Mouse (Mus musculus) embryonic facial prominence, embryonic 13.5 days (tissue): ENCODE measurements around the gene Pld2. TPM values are rescaled to one million over a fixed set of nuclear protein-coding genes. Genes with fewer than 3 reads are reported as not detected.
"Not testable (repeated sequence)": the region's sequence is repeated elsewhere in the genome, so short reads cannot be mapped to it uniquely, and the experiment has no call there.

ENCODE experiments used
- ATAC-seq: fragments of 200-750 bp; cut with Nextera tagmentation; 2 replicates; pipeline ENCODE4 v1.8.0; 2017; ENCODE audit warnings: low read depth; ENCODE audit not compliant: insufficient number of reproducible peaks, insufficient read depth, low FRiP score, low TSS enrichment
- H3K27ac ChIP-seq: fragments of 300-500 bp; sonication (generic); 2 replicates; pipeline ENCODE4 v1.5.1; 2015; ENCODE audit warnings: moderate library complexity, mild to moderate bottlenecking, inconsistent platforms
- H3K27me3 ChIP-seq: fragments of 300-500 bp; sonication (generic); 2 replicates; pipeline ENCODE4 v1.6.1; 2015; ENCODE audit warnings: mild to moderate bottlenecking, inconsistent platforms
- H3K36me3 ChIP-seq: fragments of 300-500 bp; sonication (generic); 2 replicates; pipeline ENCODE4 v1.6.1; 2015; ENCODE audit warnings: mild to moderate bottlenecking, inconsistent platforms
- H3K4me1 ChIP-seq: fragments of 300-500 bp; sonication (generic); 2 replicates; pipeline ENCODE4 v1.6.1; 2015; ENCODE audit warnings: inconsistent platforms
- H3K4me2 ChIP-seq: fragments of 300-500 bp; sonication (generic); 2 replicates; pipeline ENCODE4 v1.6.1; 2015; ENCODE audit warnings: moderate library complexity, mild to moderate bottlenecking, inconsistent platforms
- H3K4me3 ChIP-seq: fragments of 300-500 bp; sonication (generic); 2 replicates; pipeline ENCODE4 v1.5.1; 2015; ENCODE audit warnings: mild to moderate bottlenecking, inconsistent platforms
- H3K9ac ChIP-seq: fragments of 300-500 bp; sonication (generic); 2 replicates; pipeline ENCODE4 v1.6.1; 2015; ENCODE audit warnings: mild to moderate bottlenecking, inconsistent platforms
- H3K9me3 ChIP-seq: fragments of 300-500 bp; sonication (generic); 2 replicates; pipeline ENCODE4 v1.6.1; 2016; ENCODE audit warnings: inconsistent platforms
- WGBS: fragments of 180-500 bp; shearing (Covaris S2); methylation state at CpG from one replicate; pipeline ENCODE4 v1.1.7; 2015; ENCODE audit warnings: mixed read lengths; 5-methylcytosine and 5-hydroxymethylcytosine counted together
- polyA plus RNA-seq: library from polyadenylated mRNA; unstranded; fragments of >200 nt; fragmentation: Nextera tagmentation; extraction: Ambion mirVana; gene quantifications from 2 replicates; pipeline ENCODE4 v1.2.1, GENCODE M21; 2015

Pld2 gene
- polyA plus RNA-seq, 1 experiment from 2014 or later: 5.3 TPM

DNA sequence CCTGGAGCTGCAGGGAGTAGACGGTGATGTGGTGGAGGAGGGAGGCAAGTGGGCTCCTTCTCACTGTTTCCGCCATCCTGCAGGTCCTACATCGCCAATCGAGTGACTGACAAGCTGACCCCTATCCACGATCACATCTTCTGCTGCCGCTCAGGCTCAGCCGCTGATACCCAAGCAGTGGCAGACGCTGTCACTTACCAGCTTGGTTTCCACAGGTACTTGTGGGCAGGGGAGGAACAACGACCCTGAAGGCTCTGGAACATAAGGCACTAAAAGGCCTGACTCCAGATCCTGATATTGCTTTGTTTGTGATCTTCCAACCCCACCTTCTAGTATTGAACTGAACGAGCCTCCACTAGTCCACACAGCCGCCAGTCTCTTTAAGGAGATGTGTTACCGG is 13.7 kb upstream of the Pld2 start:
- Histone ChIP-seq H3K9ac (peak overlapping the region; percentile 78), H3K4me1 (peaks cover 10% of the 10 kb centered on the region), H3K36me3 (peaks cover 33% of the 10 kb centered on the region), H3K4me3 (peak overlapping the region; percentile 70), H3K27ac (no peak overlapping the region), H3K4me2 (peak overlapping the region; percentile 80), H3K9me3 (no peaks in the 10 kb centered on the region), H3K27me3 (no peaks in the 10 kb centered on the region)
- no peak for ATAC-seq
- 88% methylated on average over 12 of the region's 12 CpGs for WGBS

DNA sequence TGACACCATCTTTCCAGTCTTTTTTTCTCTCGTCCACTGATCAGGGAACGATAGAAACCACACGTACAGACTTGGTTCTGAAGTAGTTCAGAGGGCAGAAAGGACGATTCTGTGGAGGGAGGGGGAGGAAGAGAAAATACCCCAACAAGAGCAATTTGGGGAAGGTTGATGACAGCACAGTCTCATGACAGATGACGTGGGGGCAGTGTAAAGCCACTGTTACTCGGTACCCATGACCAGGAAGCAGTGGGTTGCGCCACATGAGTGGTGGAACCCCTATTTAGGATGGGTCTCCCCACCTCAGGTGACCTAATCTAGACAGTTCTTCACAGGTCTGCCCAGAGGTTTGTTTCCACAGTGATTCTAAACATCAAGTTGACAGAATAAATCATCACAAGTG is 11.3 kb upstream of the Pld2 start:
- ATAC-seq: no peak
- Histone ChIP-seq H3K4me2 (no peak overlapping the region), H3K27ac (no peak overlapping the region), H3K36me3 (peaks cover 33% of the 10 kb centered on the region), H3K4me3 (no peak overlapping the region), H3K27me3 (no peaks in the 10 kb centered on the region), H3K9me3 (no peaks in the 10 kb centered on the region), H3K9ac (no peak overlapping the region), H3K4me1 (peaks cover 10% of the 10 kb centered on the region)
- 92% methylated on average over 7 of the region's 7 CpGs for WGBS

DNA sequence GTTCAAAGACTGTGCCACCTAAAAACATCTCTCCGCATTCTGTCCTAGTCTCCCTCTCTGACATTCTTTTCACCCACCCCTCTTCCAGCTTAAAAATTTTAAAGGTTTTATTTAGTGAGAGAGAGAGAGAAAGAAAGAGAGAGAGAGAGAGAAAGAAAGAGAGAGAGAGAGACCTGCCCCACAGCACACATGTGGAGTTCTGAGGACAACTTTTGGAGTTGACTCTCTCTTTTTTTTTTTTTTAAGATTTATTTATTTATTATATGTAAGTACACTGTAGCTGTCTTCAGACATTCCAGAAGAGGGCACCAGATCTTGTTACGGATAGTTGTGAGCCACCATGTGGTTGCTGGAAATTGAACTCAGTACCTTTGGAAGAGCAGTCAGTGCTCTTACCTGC is 8.8 kb upstream of the Pld2 start:
- not testable (repeated sequence) for H3K27me3 ChIP-seq, H3K4me3 ChIP-seq, H3K9ac ChIP-seq, H3K27ac ChIP-seq, ATAC-seq, H3K4me2 ChIP-seq, H3K9me3 ChIP-seq, H3K4me1 ChIP-seq
- peaks cover 32% of the 10 kb centered on the region for H3K36me3 ChIP-seq
- 80% methylated on average over 2 of the region's 2 CpGs for WGBS

DNA sequence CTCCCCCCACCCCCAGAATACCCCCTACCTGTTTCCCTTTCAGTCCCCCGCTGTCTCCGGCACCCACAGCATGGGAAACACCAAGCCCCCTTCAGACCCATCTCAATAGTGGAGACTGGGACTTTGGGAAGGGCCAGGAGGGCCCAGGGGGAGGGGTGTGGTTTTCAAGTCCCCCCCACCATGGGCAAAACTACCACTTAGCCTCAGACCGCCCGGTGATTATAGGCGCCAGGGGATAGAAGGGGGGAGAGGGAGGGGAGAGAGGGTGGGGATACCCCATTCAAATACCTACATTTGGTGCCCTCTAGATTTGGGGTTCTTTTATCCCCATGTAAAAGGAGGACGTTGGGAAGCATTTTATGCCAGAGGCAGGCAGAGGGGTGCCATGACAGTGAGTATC is 7.0 kb upstream of the Pld2 start, which contains the start of gene Gm40193:
Gene Gm40193, minus strand, starts transcription at position 101 of the 400 bp plus-strand sequence.
- H3K4me3 ChIP-seq: no peak within 1 kb of the TSS
- no peak for ATAC-seq
- H3K27ac ChIP-seq: no peak within 1 kb of the TSS
- peaks cover 14% of the 10 kb centered on the region for H3K36me3 ChIP-seq
- no peaks in the 10 kb centered on the region for H3K9me3 ChIP-seq
- H3K9ac ChIP-seq: no peak within 1 kb of the TSS
- H3K27me3 ChIP-seq: no peaks in the 10 kb centered on the region
- no peak within 1 kb of the TSS for H3K4me2 ChIP-seq
- WGBS: 79% methylated on average over 6 of the region's 6 CpGs
- H3K4me1 ChIP-seq: no peaks in the 10 kb centered on the region

DNA sequence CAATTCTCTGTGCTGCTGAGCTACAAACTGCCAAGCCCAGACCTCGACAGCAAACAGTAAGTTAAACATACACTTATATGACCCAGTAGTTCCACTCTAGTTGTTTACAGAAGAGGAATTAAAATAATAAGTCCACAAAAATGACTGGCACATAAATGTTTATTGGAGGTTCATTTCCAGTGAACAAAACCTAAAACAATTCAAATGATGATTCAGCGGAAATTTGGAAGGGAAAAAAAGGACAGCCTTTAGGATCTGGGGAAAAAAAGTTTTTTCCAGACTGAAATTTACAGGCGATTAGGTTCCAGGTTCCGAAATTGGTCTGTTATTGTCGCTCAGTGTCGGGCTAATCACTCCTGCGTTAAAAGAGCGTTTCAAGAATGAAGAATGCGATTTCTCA is 441 bp upstream of the Pld2 start:
- ATAC-seq: no peak
- no peak overlapping the region for H3K27ac ChIP-seq
- 17% methylated on average over 9 of the region's 9 CpGs for WGBS

DNA sequence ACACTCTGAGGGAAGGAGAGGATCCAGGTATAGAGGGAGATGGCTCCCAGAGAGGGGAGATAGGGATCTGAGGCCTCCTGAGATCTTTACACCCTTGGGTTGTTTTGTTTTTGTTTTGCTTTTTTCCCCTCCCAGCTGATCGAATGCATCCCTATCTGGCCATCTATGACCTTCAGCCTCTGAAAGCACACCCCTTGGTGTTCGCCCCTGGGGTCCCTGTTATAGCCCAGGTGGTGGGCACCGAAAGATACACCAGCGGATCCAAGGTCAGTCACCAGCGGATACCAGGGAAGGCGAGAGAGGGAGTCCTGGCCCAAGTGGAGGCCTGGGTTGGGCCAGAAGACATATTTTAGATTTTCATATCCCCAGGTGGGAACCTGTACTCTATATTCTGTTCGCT is 1.1 kb downstream of the Pld2 start:
- H3K4me3 ChIP-seq: peak overlapping the region; percentile 67
- H3K27ac ChIP-seq: no peak overlapping the region
- H3K4me1 ChIP-seq: peaks cover 12% of the 10 kb centered on the region; the same call in 1 of the 2 replicates
- H3K9ac ChIP-seq: peak overlapping the region; percentile 78; the same call in 1 of the 2 replicates
- no peak for ATAC-seq
- WGBS: 84% methylated on average over 7 of the region's 7 CpGs
- H3K4me2 ChIP-seq: peak overlapping the region; percentile 92
- peaks cover 41% of the 10 kb centered on the region for H3K27me3 ChIP-seq
- H3K36me3 ChIP-seq: no peaks in the 10 kb centered on the region
- H3K9me3 ChIP-seq: no peaks in the 10 kb centered on the region

More for the DNA sequence above, 441 bp upstream of the Pld2 start:
- peaks cover 12% of the 10 kb centered on the region; the same call in 1 of the 2 replicates for H3K4me1 ChIP-seq
- peak overlapping the region; percentile 78 for H3K9ac ChIP-seq
- peak overlapping the region; percentile 92 for H3K4me2 ChIP-seq
- H3K27me3 ChIP-seq: peaks cover 41% of the 10 kb centered on the region
- H3K36me3 ChIP-seq: no peaks in the 10 kb centered on the region
- no peaks in the 10 kb centered on the region for H3K9me3 ChIP-seq
- peak overlapping the region; percentile 67 for H3K4me3 ChIP-seq

DNA sequence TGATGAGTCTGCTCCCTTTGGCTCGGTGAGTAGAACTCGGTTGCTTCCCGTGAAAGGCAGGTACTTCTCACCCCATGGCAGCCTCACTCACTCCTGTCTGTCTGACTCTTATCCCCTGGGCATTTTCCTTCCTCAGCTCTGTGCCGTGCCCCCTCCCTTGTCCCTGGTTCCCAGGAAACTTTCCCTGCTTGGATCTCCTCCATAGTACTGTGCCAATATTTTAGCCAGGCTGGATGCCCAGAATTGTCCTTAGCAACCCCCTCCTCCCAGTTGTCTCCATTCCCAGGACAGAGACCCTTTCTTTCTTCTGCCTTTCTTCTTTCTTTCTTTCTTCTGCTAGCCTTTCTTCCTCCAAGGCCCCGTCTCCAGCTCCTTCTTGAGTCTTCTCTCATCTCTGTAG is 1.6 kb downstream of the Pld2 start:
- Histone ChIP-seq H3K27ac (no peak overlapping the region), H3K36me3 (no peaks in the 10 kb centered on the region), H3K27me3 (peaks cover 41% of the 10 kb centered on the region), H3K9ac (no peak overlapping the region), H3K4me2 (0 out of 2 replicates have a peak overlapping the region, but pooled peaks have one; percentile 92), H3K4me1 (peaks cover 12% of the 10 kb centered on the region; the same call in 1 of the 2 replicates), H3K4me3 (no peak overlapping the region), H3K9me3 (no peaks in the 10 kb centered on the region)
- ATAC-seq: no peak
- 73% methylated on average over 5 of the region's 5 CpGs for WGBS

DNA sequence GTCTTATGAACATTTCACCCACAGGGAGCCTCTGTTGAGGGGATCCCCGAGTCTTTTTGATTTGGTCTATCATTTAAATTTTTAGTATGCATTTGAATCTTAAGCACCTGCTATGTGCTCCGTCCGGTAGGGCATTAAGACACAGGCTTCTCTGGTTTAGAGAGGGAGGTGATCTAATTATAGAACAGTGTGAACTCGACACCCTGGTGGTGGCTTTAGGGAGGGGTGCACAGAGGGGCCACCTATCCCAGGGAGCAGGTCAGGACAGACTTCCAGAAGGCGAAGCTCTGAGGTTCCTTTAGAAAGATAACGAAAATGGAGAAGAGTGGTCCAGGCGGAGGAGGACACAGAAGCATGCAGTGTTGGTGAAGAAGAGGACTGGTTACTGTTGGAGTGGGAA is 4.6 kb downstream of the Pld2 start:
- Histone ChIP-seq H3K4me3 (no peak overlapping the region), H3K27me3 (peaks cover 33% of the 10 kb centered on the region), H3K4me2 (no peak overlapping the region), H3K4me1 (peaks cover 12% of the 10 kb centered on the region; the same call in 1 of the 2 replicates), H3K36me3 (no peaks in the 10 kb centered on the region), H3K9ac (no peak overlapping the region), H3K9me3 (no peaks in the 10 kb centered on the region), H3K27ac (no peak overlapping the region)
- ATAC-seq: no peak
- whole genome bisulfite sequencing: 67% methylated on average over 7 of the region's 7 CpGs

DNA sequence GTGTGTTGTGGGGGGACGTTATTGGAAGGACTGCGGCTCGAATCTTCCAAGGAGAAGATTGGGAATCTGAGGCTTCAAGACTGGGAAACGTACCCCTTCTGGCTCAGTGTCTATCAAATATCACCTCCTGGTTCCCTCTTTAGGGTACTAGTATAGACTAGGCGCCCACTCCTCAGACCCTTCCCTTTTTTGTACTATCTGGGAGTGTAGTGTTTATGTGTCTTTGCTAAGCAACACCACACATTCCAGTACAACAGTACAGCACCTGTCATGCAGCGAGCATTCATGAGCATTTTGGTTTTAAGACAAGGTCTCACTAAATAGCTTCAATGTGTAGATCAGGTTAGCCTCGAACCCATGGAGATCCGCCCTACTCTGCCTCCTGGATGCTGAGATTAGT is 11.7 kb downstream of the Pld2 start:
- no peak overlapping the region for H3K27ac ChIP-seq
- no peaks in the 10 kb centered on the region for H3K9me3 ChIP-seq
- peaks cover 7% of the 10 kb centered on the region for H3K4me1 ChIP-seq
- no peak overlapping the region for H3K9ac ChIP-seq
- WGBS: 85% methylated on average over 8 of the region's 8 CpGs
- no peaks in the 10 kb centered on the region for H3K36me3 ChIP-seq
- H3K27me3 ChIP-seq: no peaks in the 10 kb centered on the region
- no peak overlapping the region for H3K4me3 ChIP-seq
- H3K4me2 ChIP-seq: no peak overlapping the region
- no peak for ATAC-seq

DNA sequence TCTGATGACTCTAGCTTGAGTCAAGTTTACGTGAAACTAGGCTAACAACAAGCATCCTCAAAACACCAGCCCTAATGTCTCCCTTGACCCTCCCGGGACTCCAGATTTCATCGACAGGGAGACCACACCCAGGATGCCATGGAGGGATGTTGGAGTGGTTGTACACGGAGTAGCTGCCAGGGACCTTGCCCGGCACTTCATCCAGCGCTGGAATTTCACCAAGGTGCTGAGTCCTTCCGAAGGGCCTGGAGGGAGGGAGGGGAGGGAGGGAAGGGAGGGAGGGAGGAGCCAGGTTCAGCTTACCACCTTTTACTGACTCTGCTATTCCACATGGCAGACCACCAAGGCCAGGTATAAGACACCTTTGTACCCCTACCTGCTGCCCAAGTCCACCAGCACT is 14.1 kb downstream of the Pld2 start:
- 26% methylated on average over 7 of the region's 7 CpGs for WGBS
- no peak for ATAC-seq
- Histone ChIP-seq H3K4me1 (peaks cover 7% of the 10 kb centered on the region), H3K27ac (no peak overlapping the region), H3K4me2 (no peak overlapping the region), H3K9ac (0 out of 2 replicates have a peak overlapping the region, but pooled peaks have one; percentile 1), H3K27me3 (no peaks in the 10 kb centered on the region), H3K4me3 (no peak overlapping the region), H3K36me3 (no peaks in the 10 kb centered on the region), H3K9me3 (no peaks in the 10 kb centered on the region)

DNA sequence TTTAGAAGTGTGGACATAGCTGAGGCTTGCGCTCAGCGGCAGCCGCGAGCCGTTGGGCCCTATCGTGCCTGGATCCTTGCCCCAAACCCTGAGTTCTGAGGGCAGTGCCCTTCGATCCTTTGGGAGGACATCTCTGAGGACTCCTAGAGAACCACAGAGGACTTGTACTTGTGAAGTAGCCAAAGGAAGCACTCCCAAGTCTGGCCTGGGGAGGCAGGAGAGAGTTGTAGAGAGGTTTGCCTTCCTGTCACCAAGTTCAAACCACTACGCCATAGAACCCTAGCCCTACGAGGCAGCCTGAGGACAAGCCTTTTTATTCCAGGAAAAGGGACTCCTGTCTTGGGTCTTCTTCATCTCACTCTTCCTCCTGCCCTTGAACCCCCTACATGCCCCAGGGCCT is 17.7 kb downstream of the Pld2 start:
- Histone ChIP-seq H3K27ac (no peak overlapping the region), H3K9ac (no peak overlapping the region), H3K27me3 (no peaks in the 10 kb centered on the region), H3K4me2 (no peak overlapping the region), H3K4me1 (peaks cover 12% of the 10 kb centered on the region), H3K4me3 (no peak overlapping the region), H3K9me3 (no peaks in the 10 kb centered on the region), H3K36me3 (no peaks in the 10 kb centered on the region)
- no peak for ATAC-seq
- 89% methylated on average over 9 of the region's 9 CpGs for WGBS

DNA sequence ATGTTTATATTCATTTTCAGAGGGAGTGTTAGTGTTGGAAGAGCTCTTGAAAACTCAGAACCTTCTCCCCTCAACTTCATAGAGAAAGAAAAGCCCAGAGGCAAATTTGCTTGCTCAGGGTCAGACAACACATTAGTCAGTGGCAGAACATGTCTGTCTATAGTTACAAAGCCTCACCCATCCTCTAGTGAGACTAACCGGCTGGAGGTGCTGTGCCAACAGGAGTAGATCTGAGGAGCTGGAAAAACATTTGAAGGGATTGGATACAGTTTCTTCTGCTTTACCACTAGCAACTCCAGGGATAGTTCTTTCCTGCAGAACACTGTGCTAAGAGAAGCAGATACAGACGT is 22.0 kb downstream of the Pld2 start:
- Histone ChIP-seq H3K36me3 (peaks cover 4% of the 10 kb centered on the region), H3K4me1 (peaks cover 23% of the 10 kb centered on the region), H3K9ac (peak overlapping the region; percentile 87; the same call in 1 of the 2 replicates), H3K4me3 (peak overlapping the region; percentile 93), H3K4me2 (peak overlapping the region; percentile 85), H3K9me3 (no peaks in the 10 kb centered on the region), H3K27ac (peak overlapping the region; percentile 89), H3K27me3 (no peaks in the 10 kb centered on the region)
- ATAC-seq: no peak; the same call in 1 of the 2 replicates
- WGBS: 0% methylated on average over 2 of the region's 2 CpGs
